Mouse (Mus musculus) frontal cortex, postnatal 36 days (tissue): ENCODE data around the gene Cdca7l.

Experiments used
- DNase-seq, 2 experiments: peaks; one replicate each; pipeline ENCODE4 v3.0.0; 2022; ENCODE audit warnings: low spot score in 2 of 2

The Cdca7l gene

DNA sequence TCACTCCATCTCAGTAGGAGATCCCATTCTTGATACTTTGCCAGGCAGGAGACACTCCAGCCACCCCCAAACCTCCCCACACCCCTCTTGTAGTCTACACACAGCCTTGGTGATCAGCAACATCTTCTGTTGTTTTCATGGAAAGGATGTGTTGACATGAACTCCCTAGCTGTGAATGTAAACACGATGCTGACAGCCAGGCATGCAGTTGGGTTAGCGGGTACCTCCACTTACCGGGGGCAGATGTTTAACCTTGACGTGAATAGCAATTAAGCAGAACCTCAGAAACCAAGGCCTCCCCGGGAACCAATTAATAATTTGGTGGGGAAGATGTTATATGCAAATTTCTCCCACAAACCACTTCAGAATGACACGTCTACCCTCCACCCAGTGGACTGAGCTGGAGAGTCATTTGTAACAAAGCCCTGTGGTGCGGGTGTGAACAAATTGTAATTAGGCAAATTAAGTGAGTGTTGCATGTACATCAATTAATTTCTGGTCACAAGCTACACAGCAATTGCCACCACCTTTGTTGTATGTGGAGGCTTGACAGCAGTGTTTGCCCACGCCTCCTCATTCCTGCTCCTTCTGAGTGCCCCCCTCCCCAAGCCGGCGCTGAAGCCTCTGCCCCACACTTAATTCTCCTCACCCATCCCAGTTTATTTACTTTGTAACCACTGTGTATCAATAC, 5.4 kb downstream of the Cdca7l start:
- no peak for DNase-seq

DNA sequence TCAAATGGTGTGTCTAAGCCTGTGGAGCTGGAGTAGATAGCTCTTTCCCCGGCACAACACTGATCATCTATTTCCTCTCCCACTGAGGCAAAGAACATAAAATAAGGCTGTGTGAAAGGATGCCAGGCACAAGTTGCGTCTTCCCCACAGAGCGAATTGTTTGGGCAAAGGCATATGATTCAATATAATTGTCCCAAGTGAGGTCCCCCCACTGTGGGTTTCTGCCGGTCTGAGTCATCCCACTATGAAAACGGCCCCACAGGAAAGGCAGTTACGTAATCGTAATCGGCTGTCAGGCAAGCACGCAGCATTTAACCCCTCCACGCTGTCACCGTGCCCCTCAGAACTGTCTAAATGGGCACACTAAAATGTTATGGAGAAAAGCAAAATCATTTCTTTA, 6.0 kb downstream of the Cdca7l start:
- DNase-seq, result no peak

DNA sequence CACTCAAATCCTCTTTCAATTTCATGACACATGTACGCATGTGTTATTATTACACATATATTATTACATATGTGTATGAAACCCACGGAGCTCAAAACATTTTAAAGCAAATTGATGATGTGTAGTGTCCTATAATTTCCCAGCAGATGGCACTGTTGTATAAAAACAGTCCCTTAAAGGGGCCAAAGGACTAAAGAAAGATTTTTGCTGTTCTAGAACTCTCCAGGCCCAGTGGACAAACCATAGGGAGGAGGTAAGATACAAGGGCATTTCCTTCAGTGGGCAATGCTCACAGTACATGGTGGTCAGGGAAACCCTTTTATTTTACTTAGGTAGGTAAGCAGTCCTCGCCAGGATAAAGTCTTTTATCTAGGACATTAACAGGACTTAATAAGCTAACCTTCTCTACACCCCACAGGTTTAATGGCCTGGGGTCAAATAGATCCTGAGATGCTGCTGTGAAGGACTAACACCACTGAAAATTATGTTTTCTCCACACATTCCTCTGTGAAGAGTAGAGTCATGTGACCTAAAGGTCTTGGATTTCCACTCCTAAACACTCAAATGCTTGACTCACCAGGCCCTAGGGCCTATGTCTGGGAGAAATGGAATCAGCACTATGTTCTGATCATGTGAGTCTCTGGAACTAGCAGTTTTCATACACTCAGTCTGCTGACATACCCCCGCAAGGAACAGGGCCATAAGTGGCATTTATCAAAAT, 16.2 kb downstream of the Cdca7l start:
- DNase-seq, result no peak

DNA sequence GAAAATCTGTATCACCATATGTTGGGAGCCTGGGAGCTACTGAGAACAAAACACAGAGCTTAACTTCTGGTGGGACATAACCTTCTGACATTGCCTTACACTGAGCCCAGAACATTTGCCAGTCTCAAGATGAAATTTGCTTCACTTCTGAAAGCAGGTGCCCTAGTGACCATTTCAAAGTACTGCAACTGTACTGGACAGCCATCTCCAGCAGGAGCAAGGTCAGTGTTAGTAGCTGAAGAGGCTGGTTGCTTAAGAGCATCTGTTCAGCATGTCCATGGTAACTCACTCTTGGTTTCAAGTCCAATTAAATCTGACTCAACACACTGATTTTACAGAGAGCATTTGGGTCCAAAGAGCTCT, 16.8 kb downstream of the Cdca7l start:
- no peak for DNase-seq

DNA sequence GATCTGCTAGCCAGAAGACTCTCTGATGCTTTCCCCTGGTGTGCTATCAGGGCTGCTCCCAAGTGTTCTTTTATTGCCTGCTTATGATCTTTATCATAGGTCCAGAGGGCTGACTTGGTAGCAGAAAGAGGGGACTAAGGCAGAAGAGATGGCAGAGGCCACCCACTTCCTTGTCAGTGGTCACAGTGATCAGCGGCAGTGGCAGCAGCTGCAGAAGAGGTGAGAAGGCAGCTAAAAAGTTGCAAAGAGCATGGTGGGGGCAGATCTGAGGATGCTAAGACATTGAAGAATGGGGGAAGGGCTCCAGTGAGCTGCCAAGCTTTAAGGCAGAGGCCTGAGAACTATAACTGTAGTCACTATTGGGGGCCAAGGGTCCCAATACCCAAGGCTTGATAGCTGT, 17.3 kb downstream of the Cdca7l start:
- DNase-seq, result no peak

DNA sequence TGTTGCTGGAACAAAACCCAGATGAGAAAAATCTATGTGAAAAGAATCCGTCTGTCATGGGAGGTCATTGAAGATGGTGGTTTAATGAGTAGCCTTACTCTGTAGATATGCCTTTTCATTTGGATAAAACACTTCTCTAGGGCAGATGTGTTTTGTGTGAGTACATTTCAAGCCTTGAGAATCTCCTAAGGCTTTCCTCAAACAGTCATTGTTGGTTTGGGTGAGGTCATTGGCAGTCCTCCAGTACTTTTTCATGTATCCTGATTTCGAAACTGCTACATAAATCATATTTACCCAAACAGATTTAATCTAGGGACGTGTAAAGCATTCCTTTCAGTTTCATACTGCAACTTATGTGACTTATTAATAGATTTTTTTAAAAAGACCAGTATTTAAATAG, 24.3 kb downstream of the Cdca7l start:
- DNase-seq, result no peak

DNA sequence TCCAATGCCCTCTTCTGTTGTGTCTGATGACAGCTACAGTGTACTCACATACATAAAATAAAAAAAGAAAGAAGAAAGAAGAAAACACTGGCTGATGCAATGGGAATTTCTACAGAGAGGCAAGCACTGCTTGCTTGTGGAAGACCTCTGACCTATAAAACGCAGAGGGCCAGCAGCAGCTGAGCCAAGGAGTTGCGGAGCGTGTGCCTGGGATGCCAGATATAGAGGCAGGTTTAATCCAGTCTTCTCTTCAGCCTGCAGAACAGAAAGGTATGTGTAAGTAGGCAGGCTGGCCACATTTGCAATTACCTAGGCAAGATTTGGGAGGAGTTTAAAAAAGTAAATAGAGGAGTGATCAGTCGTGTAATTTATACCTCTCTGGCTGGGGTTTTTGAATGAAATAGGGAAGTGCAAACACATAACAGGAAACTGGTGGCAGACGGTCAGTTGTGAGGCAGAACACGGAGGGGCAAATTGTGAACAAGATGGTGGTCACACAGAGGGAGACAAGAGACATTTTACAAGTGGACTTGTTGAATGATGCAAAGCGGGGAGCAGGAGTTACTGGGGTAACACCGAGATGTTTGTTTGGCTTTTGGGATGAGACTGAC, 27.4 kb downstream of the Cdca7l start:
- DNase-seq, result no peak

DNA sequence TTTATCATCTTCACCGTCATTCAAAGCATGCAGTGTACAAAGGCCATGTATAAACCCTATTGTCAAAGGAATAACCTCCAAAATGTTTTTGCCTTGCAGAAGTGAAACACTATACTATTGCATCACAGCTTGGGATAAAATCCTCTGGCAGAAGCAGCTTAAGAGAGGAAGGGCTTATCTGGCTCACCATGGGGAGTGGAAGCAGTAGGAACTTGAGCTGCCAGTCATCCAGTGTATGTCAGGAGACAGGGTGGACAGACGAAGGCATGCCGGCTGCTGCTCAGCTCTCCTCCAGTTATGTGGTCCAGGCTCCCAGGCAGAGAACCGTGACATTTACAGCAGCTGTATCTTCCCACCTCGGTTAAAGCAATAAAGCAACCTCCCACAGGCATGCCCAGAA, 28.1 kb downstream of the Cdca7l start:
- no peak for DNase-seq

DNA sequence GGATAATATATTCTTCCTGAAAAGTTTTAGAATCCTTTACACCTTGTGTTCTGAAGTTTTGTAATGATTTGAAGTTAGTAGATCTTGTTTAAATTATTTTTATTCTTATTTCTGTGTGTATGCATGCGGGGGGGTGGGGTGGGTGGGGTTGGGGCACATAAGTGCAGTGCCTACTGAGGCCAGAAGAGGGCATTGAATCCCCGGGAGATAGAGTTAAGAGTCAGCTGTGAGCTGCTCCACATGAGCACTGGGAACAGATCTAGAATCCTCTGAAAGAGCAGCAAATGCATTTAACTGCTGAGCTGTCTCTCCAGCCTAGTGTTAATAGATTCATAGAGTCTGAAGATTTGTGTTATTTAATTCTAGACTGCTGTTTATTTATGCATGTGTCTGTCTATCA, 30.6 kb downstream of the Cdca7l start:
- DNase-seq, result no peak

DNA sequence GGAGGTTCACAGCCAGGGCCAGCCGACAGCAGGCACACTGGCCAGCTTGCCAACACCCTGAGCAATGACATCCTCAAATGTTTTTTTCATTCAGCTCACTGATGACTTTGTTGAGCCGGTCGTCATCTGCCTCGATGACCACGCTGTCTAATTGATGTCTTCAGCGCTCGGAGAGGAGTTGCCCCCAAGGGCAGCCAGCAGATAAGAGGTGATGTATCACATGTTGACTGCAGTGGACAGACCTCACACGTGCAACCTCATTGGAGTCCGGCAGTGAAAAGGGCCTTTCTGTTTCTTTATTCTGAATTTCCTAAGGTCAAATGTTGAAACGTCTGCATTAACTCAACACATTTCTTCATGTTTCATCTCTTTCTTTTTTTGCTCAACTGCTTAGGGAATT, 31.3 kb downstream of the Cdca7l start:
- no peak for DNase-seq

DNA sequence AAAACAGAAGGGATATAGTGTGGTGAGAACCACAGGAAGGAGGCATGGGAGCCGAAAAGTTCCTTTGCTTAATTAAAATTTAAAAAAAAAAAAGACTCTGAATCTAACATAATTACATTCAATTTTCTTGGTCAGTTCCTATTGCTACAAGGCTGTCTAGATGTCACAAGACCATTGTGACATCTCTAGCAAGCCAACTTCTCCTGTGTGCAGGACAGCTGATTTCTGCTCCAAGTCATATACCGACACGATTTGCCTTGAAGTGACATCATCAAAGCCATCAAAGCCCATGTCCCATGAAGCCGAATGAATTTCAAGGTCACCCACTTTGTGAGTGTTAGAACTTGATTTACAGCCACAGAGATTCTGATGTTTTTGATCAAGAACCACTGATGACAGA, 33.3 kb downstream of the Cdca7l start:
- DNase-seq, result no peak

DNA sequence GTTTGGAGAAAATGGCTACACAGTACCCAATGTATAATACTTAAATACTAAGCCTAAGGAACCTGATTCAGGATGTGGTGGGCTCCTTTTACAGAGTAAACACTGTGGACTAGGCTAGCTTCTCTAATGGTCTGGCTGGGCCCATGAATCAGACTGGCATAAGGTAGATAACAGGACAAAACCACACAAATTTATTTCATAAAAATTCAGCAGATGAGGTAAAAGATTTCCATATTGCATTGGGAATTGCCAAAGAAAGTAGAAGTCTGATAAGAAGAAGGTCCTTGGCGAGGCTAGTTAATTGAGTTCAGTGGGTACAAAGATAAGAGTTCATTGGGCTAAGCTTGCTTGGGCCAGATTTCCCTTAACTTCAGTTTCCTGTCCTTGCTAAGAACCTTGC, 36.6 kb downstream of the Cdca7l start:
- DNase-seq, result no peak

DNA sequence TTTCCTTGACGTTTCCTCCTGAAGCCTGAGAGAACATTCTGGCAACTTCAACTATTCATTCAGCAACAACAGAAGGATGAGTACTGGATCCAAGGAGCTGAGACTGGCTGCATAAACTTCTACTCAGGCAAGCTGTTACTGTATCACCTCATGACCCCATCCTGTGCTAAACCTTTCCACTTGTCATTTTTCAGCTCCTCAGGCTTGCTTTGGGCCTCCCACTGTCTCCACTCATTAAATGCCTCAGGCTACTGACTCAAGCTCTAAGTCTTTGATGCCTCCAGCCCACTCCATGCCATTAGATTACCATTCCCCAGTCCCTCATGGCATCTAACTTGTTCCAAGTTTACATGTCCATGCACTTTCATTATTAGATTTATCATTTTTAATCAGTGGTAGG, 38.6 kb downstream of the Cdca7l start:
- no peak for DNase-seq

DNA sequence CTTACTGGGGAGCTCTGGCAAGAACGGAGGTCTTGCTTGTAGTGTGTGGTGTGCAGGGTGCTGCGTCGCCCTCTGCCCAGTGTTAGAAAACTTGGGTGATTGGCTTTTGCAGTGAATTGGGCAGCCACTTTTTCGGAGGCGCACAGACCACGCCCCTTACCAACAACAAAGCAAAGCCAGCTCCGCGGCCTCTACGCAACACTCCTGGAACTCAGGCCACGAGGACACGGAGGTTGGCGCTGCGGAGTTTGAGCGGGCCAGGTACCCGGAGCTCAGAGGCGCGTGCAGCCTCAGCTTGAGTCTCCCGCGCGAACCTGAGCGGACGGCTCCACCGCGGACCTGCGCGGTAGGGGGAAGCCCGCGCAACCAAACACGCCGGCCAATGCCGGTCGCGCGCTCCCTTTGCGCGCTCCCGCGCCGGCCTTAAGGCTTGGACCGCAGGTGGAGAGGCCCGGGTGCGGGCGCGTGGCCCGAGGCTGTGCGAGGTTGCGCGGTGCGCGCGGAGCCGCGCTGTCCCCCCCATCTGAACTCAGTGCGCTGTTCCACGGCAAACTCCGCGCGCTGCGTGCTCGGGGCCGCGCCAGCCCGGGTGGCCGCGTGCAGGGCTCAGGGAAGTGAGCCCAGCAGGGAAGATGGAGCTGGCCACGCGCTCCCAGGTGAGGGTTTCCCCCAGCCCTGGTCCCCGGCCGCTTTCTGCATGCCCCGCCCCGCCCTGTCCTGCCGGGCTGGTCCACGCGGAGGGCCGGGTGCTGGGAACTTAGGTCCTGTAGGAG, 39.4 kb downstream of the Cdca7l start:
- DNase-seq, result peak; percentile 60 to 63

DNA sequence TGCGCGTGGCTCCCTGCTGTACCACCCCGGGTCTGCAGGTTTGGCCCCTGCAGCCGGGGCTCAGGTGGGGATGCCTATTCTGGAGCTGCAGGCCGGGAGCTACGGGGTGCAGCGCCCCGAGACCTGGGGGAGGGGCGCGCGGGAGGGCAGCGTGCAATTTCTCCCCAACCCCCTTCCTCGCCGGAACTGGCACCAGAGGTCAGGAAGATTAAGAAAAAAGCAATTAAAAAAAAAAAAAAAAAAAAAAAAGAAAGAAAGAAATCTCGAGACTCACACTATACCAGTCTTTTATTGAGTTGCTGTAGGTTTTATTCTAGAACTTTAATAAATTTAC, 40.0 kb downstream of the Cdca7l start:
- no peak for DNase-seq

DNA sequence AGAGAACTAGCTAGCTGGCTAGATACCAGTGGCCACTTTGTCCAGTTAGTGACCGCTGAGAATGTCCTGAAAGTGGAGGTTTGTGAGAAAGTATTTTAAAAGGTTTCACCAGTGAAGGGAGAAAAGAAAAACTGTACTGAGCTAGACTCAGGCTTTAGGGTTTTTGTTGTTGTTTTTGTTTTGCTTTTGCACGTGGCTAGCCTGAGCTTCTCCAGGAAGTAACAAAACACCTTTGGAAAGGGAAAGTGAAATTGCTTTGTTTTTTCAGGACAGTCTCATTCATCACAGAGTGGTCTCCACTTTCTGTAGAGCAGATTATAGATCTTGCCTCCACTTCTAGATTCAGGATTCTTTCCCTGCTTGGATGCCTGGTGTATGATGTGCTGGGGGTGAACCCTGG, 40.8 kb downstream of the Cdca7l start:
- DNase-seq, result no peak

DNA sequence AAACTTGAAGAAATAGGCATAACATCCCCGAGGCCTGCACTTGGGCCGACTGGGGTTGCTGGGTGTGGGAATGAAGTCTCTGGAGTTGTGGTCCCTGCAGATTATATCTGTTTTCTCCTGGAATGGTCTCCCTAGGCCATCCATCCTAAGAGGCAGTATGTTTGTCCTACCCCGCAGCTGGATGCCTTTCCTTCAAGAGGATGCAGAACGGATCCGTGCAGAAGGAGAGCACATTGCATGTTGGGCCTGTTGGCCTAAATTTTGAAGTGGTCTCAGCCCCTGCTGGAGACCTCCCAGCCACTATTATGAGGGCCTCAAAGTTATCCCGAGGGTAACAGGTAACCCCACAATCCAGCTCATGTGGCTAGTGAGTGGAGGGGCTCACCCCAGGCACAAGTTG, 44.5 kb downstream of the Cdca7l start:
- DNase-seq, result no peak

DNA sequence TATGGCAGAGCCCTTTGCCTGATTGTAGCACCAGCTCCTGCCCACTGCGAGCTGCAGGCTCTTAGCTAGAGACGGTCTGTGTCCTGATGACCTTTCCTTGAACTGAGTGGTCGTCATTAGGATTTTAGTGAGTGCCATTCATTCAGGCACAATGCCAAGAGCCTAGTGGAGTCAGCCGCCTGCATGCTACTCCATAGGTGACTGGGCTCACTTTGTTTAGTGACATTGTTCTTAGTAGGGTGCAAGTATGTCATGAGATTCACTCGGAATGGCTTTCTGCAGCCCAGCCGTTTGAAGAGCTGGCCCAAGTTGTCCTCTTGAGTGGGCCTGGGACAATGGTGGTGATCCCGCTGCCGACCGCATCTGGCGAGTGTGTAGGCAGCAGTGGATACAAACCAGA, 46.4 kb downstream of the Cdca7l start:
- DNase-seq, result no peak

DNA sequence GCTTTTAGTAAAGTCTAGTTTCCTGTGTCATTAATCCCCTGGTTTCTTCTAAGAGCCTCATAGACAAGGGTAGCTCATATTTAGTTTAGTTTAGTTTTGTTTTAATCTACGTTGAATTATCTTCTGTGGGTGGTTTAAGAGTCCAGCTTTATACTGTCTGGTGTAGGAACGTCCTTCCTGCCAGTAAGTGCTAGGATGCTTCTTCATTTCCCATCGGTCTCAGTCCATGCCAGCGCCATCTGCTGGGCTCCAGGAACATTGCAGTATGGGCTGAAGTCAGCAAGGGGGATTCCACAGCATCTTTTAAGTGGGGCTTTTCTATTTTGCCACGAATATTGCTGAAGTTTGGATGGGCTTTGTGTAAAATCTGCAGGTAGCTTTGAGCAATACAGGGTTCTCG, 49.2 kb downstream of the Cdca7l start:
- peak; percentile 50 to 54 for DNase-seq

DNA sequence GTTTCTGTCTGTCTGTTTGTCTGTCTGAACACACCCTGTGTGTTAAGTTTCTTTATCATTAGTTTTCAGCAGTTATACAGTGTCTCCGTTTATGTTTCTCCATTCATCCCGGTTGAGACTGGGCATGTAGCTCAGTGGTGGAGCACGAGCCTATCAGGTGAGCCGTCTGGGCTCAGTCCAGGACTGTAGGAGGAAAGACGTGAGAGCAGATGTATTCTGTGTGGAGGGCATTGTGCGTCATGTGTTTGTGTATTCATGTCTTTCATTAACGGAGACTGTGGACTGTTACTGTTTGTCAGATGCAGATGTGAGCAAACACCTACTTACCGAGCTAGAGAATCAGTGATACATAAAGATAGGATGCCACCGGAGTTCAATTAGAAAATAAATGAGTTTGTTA, 52.9 kb downstream of the Cdca7l start:
- no peak for DNase-seq

DNA sequence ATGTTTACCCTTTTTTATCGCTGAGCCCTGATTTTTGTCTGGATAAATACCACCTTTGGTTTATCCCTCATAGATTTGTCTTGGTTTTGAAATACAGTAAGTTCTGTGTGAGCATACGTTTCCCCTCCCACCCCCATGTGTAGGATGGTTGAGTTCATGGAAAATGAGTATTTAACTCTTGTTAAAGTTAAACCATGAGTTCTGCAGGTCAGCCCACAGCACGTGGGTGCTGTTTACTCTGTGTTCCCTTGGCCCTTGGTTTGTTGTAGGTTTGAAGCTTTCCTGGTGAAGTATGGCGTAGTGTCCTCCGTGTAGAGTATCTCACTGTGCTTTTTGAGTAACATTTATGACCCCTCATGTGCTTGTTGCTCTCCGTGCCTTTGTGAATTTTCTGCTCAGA, 53.8 kb downstream of the Cdca7l start:
- DNase-seq, result no peak

DNA sequence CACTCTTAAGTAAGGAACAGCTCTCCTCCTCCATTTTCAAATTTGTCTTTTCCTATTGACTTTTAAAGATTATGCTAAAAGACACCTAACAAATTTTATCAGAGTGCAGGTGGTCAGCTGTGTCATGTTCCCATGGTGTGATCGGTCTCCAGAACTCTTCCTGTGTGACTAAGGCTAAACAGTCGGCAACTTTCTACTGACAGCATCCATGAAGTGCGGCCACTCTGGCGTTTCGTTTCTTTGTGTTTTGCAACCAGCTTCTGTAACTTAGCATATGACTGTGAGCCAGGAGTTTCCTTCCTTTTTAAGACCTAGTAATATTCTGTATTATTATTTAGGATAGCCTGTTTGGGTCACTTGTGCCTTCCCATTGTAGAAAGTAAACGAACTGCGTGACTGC, 56.8 kb downstream of the Cdca7l start:
- DNase-seq, result no peak

DNA sequence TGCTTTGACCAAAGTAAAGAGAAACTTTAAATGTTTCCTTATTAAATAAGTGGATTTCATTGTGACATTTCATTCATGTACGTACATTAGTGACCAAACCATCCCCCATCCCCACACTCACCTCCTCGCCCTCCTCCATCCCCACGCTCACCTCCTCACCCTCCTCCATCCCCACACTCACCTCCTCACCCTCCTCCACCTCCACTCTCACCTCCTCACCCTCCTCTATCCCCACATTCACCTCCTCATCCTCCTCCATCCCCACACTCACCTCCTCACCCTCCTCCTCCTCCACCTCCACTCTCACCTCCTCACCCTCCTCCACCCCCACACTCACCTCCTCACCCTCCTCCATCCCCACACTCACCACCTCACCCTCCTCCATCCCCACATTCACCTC, 57.2 kb downstream of the Cdca7l start:
- no peak for DNase-seq
